Mouse (Mus musculus) WW6 (cell line): Measurements from ENCODE around the gene Klk1b24.
"Not testable (repeated sequence)": the region's sequence is repeated elsewhere in the genome, so short reads cannot be mapped to it uniquely, and the experiment has no call there.

Source experiments
- DNase-seq: peaks from one replicate; pipeline ENCODE4 v3.0.0-alpha.2; 2013; ENCODE audit warnings: low read depth, low spot score

Gene Klk1b24

GRCm38 (mm10) chr7:44187936-44188335 is at the start of gene Klk1b24:
Klk1b24 (plus strand) TSS chr7:44188236.
- DNase-seq = not testable (repeated sequence)

GRCm38 (mm10) chr7:44179299-44180045 is 8.6 kb upstream of the Klk1b24 start:
- DNase-seq = no peak

GRCm38 (mm10) chr7:44186516-44186915 is 1.5 kb upstream of the Klk1b24 start:
- DNase-seq = not testable (repeated sequence)

GRCm38 (mm10) chr7:44193466-44193865 is 5.4 kb downstream of the Klk1b24 start:
- not testable (repeated sequence) for DNase-seq

GRCm38 (mm10) chr7:44197891-44198290 is 9.9 kb downstream of the Klk1b24 start, which contains the start of gene Klk1b3:
Klk1b3 (plus strand) TSS chr7:44198191.
- DNase-seq = no peak

- DNase-seq = not testable (repeated sequence)
Observed at GRCm38 (mm10) chr7:44207135-44207534, 19.1 kb downstream of the Klk1b24 start, which contains the start of gene Klk1b4. Klk1b4 (plus strand) TSS chr7:44207435.

GRCm38 (mm10) chr7:44208307-44208706 is 20.3 kb downstream of the Klk1b24 start:
- DNase-seq = no peak

- no peak for DNase-seq
Observed at GRCm38 (mm10) chr7:44215645-44216044, 27.6 kb downstream of the Klk1b24 start, which contains the start of gene Klk1b5. Klk1b5 (plus strand) TSS chr7:44215945.

- not testable (repeated sequence) for DNase-seq
Observed at GRCm38 (mm10) chr7:44221601-44222000, 33.6 kb downstream of the Klk1b24 start.

- not testable (repeated sequence) for DNase-seq
Observed at GRCm38 (mm10) chr7:44222335-44222734, 34.3 kb downstream of the Klk1b24 start.

- DNase-seq = no peak
Observed at GRCm38 (mm10) chr7:44225076-44225475, 37.0 kb downstream of the Klk1b24 start, which contains the start of gene Klk1. Klk1 (plus strand) TSS chr7:44225360.

- no peak for DNase-seq
Observed at GRCm38 (mm10) chr7:44235909-44236308, 47.9 kb downstream of the Klk1b24 start, which contains the start of gene Gm36864. Gm36864 (plus strand) TSS chr7:44236177.

GRCm38 (mm10) chr7:44239913-44240312 is 51.9 kb downstream of the Klk1b24 start:
- no peak for DNase-seq

- DNase-seq = no peak
Observed at GRCm38 (mm10) chr7:44240712-44241111, 52.7 kb downstream of the Klk1b24 start.

GRCm38 (mm10) chr7:44241163-44241562 is 53.1 kb downstream of the Klk1b24 start:
- no peak for DNase-seq
